Mouse (Mus musculus) megakaryocyte, embryonic 14.5 days (primary cell): ENCODE data around the gene Aldh1l1.

Source experiments
- FLI1 ChIP-seq: IDR thresholded peaks from 2 replicates; pipeline ENCODE4 v1.6.1; 2012; ENCODE audit warnings: low read length, inconsistent platforms, mixed read lengths
- GATA1 ChIP-seq: IDR thresholded peaks from 3 replicates; pipeline ENCODE4 v1.6.1; 2012; ENCODE audit warnings: mixed read lengths, low read length, inconsistent platforms, borderline replicate concordance

- TF ChIP-seq GATA1, result no peak
- TF ChIP-seq FLI1, result no peak
Observed at GRCm38 (mm10) chr6:90446883-90447282, 39.3 kb upstream of the Aldh1l1 start.
